Mouse (Mus musculus): ENCODE results near the gene Golga1.
A peak's percentile ranks its signal among the peaks of the same experiment; 100 is the strongest.
"Not testable (repeated sequence)": the region's sequence is repeated elsewhere in the genome, so short reads cannot be mapped to it uniquely, and the experiment has no call there.

The Golga1 gene

GRCm38 (mm10) chr2:39065400-39065987 is at the start of gene Golga1:
TSS of gene Golga1 (minus strand) at chr2:39065541.
- DNase-seq = peak; percentile 95

- no peak for DNase-seq
Observed at GRCm38 (mm10) chr2:39114093-39114492, 48.8 kb upstream of the Golga1 start.

GRCm38 (mm10) chr2:39110514-39110913 is 45.2 kb upstream of the Golga1 start:
- DNase-seq = no peak

- DNase-seq = not testable (repeated sequence)
Observed at GRCm38 (mm10) chr2:39109712-39110111, 44.4 kb upstream of the Golga1 start.

DNA sequence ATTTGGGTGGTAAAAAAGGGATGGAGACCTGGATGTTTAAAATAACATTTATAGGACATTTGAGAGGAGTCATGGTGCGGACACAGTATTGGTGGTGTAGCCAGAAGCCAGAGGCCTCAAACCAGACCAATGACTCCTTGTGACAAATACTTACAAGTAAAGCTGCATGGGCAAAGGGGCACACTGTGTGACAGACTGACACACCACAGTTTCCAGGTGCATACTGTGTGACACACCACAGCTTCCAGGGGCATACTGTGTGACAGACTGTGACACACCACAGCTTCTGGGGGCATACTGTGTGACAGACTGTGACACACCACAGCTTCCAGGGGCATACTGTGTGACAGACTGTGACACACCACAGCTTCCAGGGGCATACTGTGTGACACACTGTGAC is 34.6 kb upstream of the Golga1 start:
- not testable (repeated sequence) for DNase-seq

GRCm38 (mm10) chr2:39097993-39098392 is 32.7 kb upstream of the Golga1 start:
- no peak for DNase-seq

DNA sequence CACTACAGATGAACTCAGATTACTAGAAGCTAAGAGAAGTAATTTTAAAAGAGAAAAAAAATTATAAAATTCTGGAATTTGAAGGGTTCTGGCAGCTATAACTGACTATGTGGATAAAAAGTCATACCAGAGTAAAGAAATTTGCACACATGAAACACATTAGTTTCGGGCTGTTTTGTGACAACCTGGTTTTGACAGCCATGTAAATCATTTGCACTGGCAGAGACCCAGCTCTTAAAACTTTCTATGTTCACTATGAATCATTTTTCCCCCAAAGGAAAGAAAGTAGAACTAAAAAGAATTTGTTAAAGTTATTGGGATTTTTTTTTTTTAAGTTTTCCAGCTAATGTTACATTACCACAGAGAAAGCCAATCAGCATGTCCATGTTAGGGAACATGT is 26.6 kb upstream of the Golga1 start:
- no peak for DNase-seq

DNA sequence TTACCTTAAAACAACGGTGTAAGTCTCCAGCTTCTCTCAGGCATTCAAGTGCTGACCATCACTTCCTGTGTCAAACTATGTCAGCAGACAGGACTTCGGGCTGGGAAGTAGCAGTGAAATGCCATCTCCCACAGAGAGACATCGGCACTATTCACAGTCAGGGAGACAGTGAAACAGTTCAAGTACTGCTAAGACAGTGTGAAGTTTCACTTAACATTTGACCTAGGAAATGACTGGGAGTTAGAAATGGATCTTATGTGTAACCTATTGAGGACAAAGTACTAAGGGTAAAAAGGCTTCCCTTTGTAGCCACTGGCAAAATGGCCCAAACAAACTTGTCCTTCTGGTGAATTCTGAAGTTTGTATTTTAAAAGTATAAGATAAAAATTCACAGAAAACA is 17.4 kb upstream of the Golga1 start:
- DNase-seq = no peak

DNA sequence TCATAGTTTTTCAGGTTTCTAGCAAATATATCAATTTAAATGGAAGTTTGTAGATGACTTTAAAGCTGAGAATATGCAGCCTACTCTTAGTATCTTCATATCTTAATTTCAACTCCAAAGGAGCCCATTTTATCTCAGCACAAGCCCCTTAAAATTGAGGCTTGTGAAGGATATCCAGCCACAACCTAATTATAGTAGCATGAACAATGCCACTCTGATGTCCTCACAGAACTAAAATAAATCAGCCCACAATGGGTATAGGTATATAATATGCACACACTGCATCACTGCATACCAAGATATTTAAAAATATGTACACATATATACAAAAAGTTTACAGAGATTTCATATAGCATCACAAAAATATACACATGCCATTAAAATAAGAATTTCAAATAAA is 5.3 kb upstream of the Golga1 start:
- no peak for DNase-seq

- no peak for DNase-seq
Observed at GRCm38 (mm10) chr2:39069096-39069495, 3.8 kb upstream of the Golga1 start.

DNA sequence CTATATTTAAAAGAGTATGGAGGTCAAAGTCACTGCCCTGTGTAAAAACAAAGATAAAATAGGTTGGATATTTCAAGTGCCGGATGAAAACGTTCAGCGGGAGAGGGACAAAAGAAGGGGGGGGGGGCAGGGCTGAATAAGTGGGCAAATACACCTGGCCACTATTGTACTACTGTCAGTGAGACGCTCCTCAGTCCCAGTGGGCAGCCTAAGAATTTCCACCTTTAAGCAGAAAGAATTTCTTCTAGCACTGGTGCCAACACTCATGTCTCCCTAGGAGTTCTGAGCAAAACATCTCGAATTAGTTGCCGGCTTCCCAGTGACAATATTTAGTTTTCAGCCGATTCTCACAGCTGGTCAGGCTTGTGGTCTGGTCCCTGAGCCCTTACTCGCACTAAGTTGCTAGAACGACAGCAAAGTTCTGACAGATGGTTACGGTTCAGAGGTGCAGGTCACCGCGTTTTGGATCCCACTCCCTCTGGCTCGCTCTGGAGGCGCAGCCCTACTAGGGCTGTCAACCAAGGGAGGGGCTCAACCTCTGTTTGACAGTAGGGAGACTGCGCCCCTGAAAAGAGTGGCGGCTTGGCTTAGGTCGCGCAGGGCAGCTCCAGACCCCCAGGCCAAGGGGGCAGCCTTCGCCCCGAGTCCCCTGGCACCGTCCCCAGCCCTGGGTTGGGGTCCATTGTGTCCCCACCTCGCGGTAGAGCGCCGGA is 498 bp downstream of the Golga1 start:
- no peak for DNase-seq

DNA sequence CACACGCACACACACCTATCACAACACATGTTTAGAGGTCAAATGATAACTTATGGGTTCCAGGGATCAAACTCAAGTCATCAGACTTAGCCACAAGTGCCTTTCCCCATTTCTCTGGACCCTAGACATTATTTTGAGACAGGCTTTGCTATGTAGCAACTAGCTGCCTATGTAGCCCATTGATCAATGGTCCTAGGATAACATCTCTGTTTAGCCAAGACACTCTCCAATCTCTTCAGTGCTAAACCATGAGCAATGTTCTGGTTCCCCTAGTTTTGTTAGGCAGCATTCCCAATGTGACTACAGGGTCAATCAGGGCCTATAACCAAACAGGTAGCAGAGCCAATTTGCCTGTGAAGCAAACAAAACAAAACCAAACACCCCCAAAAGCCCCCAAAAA is 16.8 kb downstream of the Golga1 start:
- no peak for DNase-seq

DNA sequence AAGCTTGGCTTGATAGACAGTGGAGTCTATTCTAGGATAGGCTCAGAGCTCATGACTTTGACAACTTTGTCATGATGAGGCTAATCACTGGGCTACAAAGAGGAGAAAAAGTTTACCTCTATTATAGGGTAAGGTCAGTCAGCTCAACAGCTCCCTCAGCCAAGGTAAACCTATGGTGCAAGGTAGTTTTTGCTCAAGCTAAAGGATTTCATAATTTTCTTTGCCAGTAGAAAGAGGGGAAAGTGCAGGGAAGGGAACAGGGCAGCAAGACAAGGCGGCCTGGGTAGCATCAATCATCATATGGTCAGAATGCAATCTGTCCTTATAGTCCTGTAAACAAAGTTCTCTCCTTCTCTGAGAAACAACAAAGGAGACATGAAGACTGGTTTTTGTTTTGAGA is 25.1 kb downstream of the Golga1 start:
- DNase-seq = no peak

- DNase-seq = no peak
Observed at GRCm38 (mm10) chr2:39031611-39032010, 33.7 kb downstream of the Golga1 start.

DNA sequence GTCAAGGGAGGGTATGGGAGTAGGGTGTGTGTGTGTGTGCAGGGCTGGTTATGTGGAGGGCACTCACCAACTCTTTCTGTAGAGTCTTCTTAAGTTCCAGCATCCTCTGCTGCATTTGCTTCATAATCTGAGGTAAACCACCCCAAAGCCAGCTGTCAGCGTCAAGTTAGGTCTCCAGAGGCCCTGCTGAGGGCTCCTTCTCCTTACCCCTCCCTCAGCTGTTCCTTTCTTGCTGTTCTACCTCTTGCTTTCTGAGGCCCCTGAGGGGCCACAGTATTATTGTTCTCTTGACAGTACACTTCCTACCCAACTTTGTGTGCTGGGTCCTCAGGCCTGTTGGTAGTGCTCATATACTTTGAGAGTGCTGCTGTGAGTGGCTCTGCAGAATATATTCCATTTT is 45.3 kb downstream of the Golga1 start:
- no peak for DNase-seq

- no peak for DNase-seq
Observed at GRCm38 (mm10) chr2:39016581-39016980, 48.8 kb downstream of the Golga1 start.

GRCm38 (mm10) chr2:39012768-39013279 is 52.5 kb downstream of the Golga1 start:
- DNase-seq = no peak

GRCm38 (mm10) chr2:39011971-39012370 is 53.4 kb downstream of the Golga1 start:
- DNase-seq = no peak

DNA sequence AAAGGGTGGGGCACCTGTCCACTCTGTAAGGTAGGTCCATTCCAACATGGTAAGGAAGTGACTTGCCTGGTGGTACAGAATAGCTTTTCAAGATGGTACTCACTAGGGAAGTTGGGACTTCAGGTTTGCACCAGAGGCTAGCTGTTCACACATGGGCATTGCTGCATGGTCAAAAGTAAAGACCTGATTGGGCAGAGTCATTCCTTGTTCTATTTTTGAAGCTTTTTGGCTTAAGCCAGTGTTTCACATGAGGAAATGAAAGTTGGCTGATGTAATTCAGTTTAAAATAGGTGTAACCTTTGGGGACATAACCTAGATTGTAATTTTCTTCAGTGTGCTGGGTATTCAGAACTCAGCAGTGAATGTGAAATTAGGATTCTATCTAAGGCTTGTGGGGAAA is 54.1 kb downstream of the Golga1 start:
- no peak for DNase-seq

DNA sequence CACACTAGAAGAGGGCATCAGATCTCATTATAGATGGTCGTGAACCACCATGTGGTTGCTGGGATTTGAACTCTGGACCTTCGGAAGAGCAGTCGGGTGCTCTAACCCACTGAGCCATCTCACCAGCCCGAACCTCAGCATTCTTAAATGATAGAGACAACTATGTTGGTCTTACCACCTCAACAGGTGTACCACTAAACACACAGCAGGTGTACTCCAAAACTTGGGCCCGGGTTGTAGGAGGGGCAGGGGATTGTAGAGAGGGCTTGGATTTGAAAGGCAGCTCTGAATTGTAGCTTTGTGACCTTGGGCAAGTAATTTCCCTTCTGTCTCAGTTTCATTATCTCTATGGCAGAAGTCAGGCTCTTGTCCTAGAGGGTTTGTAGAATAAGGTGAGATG is 55.2 kb downstream of the Golga1 start:
- DNase-seq = not testable (repeated sequence)

GRCm38 (mm10) chr2:39008954-39009365 is 56.4 kb downstream of the Golga1 start:
- peak; percentile 56 for DNase-seq

- DNase-seq = no peak
Observed at GRCm38 (mm10) chr2:39008350-39008851, 56.9 kb downstream of the Golga1 start.

DNA sequence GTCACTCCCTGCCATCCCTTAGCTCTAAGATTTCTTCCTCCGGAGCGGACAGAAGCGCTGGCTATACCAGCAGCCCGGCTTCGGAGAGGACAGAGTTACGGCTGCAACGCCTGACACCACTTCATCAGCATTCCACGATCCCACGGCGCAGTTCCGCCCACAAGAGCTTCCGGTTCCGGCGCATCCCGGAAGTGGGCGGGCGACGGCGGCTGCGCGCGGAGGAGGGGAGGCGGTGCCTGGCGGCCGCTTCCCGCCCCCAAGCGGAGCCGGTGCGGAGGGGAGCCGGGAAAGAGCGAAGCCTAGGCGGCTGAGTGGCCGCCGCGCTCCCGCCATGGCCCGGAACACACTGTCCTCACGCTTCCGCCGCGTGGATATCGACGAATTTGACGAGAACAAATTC is 57.5 kb downstream of the Golga1 start:
- DNase-seq = peak; percentile 95

- DNase-seq = no peak
Observed at GRCm38 (mm10) chr2:39006149-39006730, 59.1 kb downstream of the Golga1 start.
